Mouse (Mus musculus) spleen, adult 2 months (tissue): Measurements from ENCODE around the gene Mslnl.

Experiments used
- CTCF ChIP-seq: fragments of 200-500 bp; IDR thresholded peaks from 2 replicates; pipeline ENCODE4 v1.5.1; 2011; ENCODE audit warnings: mild to moderate bottlenecking, inconsistent platforms; ENCODE audit not compliant: insufficient read depth, insufficient read length, insufficient replicate concordance; ENCODE audit errors: extremely low read depth
- POLR2A ChIP-seq: fragments of 200-500 bp; IDR thresholded peaks from 2 replicates; pipeline ENCODE4 v1.6.1; 2011; ENCODE audit warnings: low read depth, low read length, inconsistent platforms

DNA sequence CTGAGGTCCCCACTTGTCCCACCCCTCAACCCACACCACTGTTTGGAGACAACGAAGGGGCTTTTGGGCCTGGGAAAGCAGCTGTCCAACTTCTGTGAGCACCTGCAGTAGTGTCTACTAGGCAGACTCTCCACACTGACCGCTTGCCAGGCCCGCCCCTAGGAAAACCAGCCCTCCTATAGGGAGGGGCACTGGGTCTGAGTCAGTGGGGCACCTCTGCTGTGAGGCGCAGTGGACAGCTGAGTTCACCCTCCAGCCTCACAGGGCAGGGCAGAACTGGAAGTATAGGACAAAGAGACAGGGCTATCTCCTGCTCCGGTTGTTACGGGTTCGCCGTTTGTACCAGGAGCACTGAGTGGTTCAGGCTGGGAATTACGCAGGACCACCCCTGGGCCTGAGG lies 18.4 kb downstream of the Mslnl start, which contains the start of gene Msln:
- no peak for TF ChIP-seq POLR2A
- no peak for TF ChIP-seq CTCF
